Mouse (Mus musculus) granulocyte monocyte progenitor cell, adult 5-6 weeks (primary cell): ENCODE data around the gene Oard1. TPM values are rescaled to one million over a fixed set of nuclear protein-coding genes. Genes with fewer than 3 reads are reported as not detected.

Experiments
- total RNA-seq, 2 experiments: library from RNA; stranded (forward) in 1 of 2; stranded (reverse) in 1 of 2; fragments of 200-712, 200-1000 nt in 1 of 2; fragments of >200 nt in 1 of 2; fragmentation: Nextera tagmentation in 1 of 2; gene quantifications; 2 replicates each; pipeline ENCODE4 v1.2.3; 2014 to 2017

The Oard1 gene
- total RNA-seq, 2 experiments from 2014 or later, result 52.9 to 59.4 TPM

Other genes with a start within 250 kb of the Oard1 start
- gene A530064D06Rik, start 242.7 kb upstream of the Oard1 start, total RNA-seq (2014; fragmentation: Nextera tagmentation), result 1.2 TPM in 1 of 2 replicates, not detected in the other
- gene A530064D06Rik, start 242.7 kb upstream of the Oard1 start, total RNA-seq (2017), result 0.30 and 1.2 TPM in 2 replicates
- 6.5 and 7.6 TPM in 2 replicates for gene Trem1, start 177.2 kb upstream of the Oard1 start, total RNA-seq (2014; fragmentation: Nextera tagmentation)
- 13.5 and 14.7 TPM in 2 replicates for gene Trem1, start 177.2 kb upstream of the Oard1 start, total RNA-seq (2017)
- 84.6 and 114 TPM in 2 replicates for gene Trem3, start 162.2 kb upstream of the Oard1 start, total RNA-seq (2014; fragmentation: Nextera tagmentation)
- 126 and 147 TPM in 2 replicates for gene Trem3, start 162.2 kb upstream of the Oard1 start, total RNA-seq (2017)
- gene Treml4, start 145.7 kb upstream of the Oard1 start, total RNA-seq (2014; fragmentation: Nextera tagmentation), result 0.56 and 0.99 TPM in 2 replicates
- 1.4 and 2.6 TPM in 2 replicates for gene Treml4, start 145.7 kb upstream of the Oard1 start, total RNA-seq (2017)
- 58.2 and 68.7 TPM in 2 replicates for gene Treml2, start 110.5 kb upstream of the Oard1 start, total RNA-seq (2014; fragmentation: Nextera tagmentation)
- gene Treml2, start 110.5 kb upstream of the Oard1 start, total RNA-seq (2017), result 42.5 and 45.8 TPM in 2 replicates
- gene B430306N03Rik, start 93.9 kb upstream of the Oard1 start, total RNA-seq (2014; fragmentation: Nextera tagmentation), result 3.1 and 8.2 TPM in 2 replicates
- gene B430306N03Rik, start 93.9 kb upstream of the Oard1 start, total RNA-seq (2017), result 3.0 TPM in 2 replicates
- 2.8 and 6.4 TPM in 2 replicates for gene Trem2, start 63.6 kb upstream of the Oard1 start, total RNA-seq (2014; fragmentation: Nextera tagmentation)
- 3.7 and 4.2 TPM in 2 replicates for gene Trem2, start 63.6 kb upstream of the Oard1 start, total RNA-seq (2017)
- not detected in 2 replicates for gene Treml1, start 50.1 kb upstream of the Oard1 start, total RNA-seq (2014; fragmentation: Nextera tagmentation)
- gene Treml1, start 50.1 kb upstream of the Oard1 start, total RNA-seq (2017), result 0.41 TPM in 1 of 2 replicates, not detected in the other
- 96.6 and 101 TPM in 2 replicates for gene Nfya, start 108 bp upstream of the Oard1 start, total RNA-seq (2014; fragmentation: Nextera tagmentation)
- gene Nfya, start 108 bp upstream of the Oard1 start, total RNA-seq (2017), result 50.9 and 56.0 TPM in 2 replicates
- not detected in 2 replicates for gene Apobec2, start 22.9 kb downstream of the Oard1 start, total RNA-seq (2014; fragmentation: Nextera tagmentation)
- not detected in 2 replicates for gene Apobec2, start 22.9 kb downstream of the Oard1 start, total RNA-seq (2017)
- gene Tspo2, start 41.5 kb downstream of the Oard1 start, total RNA-seq (2014; fragmentation: Nextera tagmentation), result 0.26 and 2.5 TPM in 2 replicates
- gene Tspo2, start 41.5 kb downstream of the Oard1 start, total RNA-seq (2017), result 0.17 and 0.62 TPM in 2 replicates
- gene Unc5cl, start 44.9 kb downstream of the Oard1 start, total RNA-seq (2014; fragmentation: Nextera tagmentation), result 1.9 TPM in 1 of 2 replicates, not detected in the other
- 0.21 and 0.43 TPM in 2 replicates for gene Unc5cl, start 44.9 kb downstream of the Oard1 start, total RNA-seq (2017)